Mouse (Mus musculus) A20 (cell line): ENCODE data around the gene Gm14819.
"Not testable (repeated sequence)": the region's sequence is repeated elsewhere in the genome, so short reads cannot be mapped to it uniquely, and the experiment has no call there.

Experiments used
- DNase-seq: peaks from one replicate; pipeline ENCODE4 v3.0.0-alpha.2; 2011; ENCODE audit warnings: low read depth, low spot score

The Gm14819 gene

GRCm38 (mm10) chrX:35403883-35404282, at the start of gene Gm14819:
Gm14819 (plus strand) TSS chrX:35404183.
- not testable (repeated sequence) for DNase-seq
